Mouse (Mus musculus) stomach, postnatal 0 days (tissue): ENCODE data around the gene Ap3s2.
A peak's percentile ranks its signal among the peaks of the same experiment; 100 is the strongest.

ENCODE experiments used
- CTCF ChIP-seq: IDR thresholded peaks from 2 replicates; pipeline ENCODE4 v1.5.1; 2016; ENCODE audit warnings: antibody characterized with exemption, low read depth, mild to moderate bottlenecking, moderate library complexity
- EP300 ChIP-seq: optimal IDR thresholded peaks from 2 replicates; pipeline ENCODE3; 2016; ENCODE audit warnings: antibody characterized with exemption

- TF ChIP-seq EP300 (no peak), CTCF (peak; percentile 41; the same call in 1 of the 2 replicates)
Observed at GRCm38 (mm10) chr7:79934862-79935510, 14.5 kb upstream of the Ap3s2 start, which contains the start of gene Arpin.
